Mouse (Mus musculus): ENCODE results near the gene Micu2.

- TF ChIP-seq POLR2A (IDR thresholded peaks at IDR 0.05; ENCODE audit: extremely low read depth, insufficient read depth, low read length), result no peak
- TF ChIP-seq CTCF (IDR thresholded peaks at IDR 0.05; ENCODE audit: extremely low read depth, insufficient read depth, low read length), result no peak
Measured at GRCm38 (mm10) chr14:57980776-57981175, 18.3 kb downstream of the Micu2 start.
